Mouse (Mus musculus): ENCODE measurements around the gene Olfr171. TPM values are rescaled to one million over a fixed set of nuclear protein-coding genes. Genes with fewer than 3 reads are reported as not detected.
"Not testable (repeated sequence)": the region's sequence is repeated elsewhere in the genome, so short reads cannot be mapped to it uniquely, and the experiment has no call there.

Olfr171 gene
- not detected in 2 replicates for polyA plus RNA-seq (2016; fragmentation: Nextera tagmentation; extraction: Ambion mirVana)

DNA sequence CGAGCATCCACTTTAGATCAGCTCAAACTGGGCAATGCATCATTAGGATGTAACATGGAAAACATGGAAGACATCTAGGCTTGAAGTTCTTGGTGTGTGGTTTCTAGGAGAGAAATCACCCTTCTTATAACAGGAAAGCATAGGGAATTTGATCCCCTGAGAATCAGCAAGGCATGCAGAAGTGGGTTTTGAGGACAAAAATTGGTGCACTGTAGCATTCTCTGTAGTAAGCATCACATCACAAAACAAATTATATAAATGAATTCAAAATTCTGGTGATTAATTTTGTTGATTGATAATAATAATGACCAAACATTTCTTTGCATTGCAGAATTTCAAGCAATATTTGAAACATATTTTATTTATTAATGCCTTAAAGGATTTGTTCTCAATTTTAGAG is at the start of gene Olfr171:
Gene Olfr171, minus strand, starts transcription at position 101 of the 400 bp plus-strand sequence.
- no peak within 1 kb of the TSS for H3K4me3 ChIP-seq

DNA sequence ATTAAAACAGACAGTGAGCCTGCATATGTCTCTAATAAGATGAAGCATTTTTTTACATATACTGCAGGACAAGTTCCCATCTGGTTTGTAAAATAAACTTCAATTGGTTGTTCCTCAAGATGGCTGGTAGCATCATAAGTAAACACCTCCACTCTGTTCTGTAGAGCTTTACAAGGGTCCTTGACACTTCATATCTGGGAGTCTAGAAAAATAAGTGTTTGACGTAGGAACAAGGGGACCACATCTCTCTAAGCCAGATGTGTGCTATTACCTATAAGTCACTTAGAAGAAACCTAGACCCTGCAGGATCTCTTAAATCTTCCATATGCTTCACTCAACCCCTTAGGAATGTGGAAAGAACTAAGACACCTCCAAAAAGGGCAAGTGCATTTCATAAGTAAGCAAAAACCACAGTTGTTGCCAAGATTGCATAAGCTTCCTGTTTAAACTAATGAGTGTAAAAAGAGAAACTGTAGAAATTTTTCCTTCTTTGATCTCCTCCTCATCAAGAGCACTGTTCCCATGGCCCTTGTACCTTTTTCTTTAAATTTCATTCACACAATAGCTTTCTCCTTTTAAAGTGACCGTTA is 41.1 kb upstream of the Olfr171 start:
- 87% methylated on average over 2 of the region's 2 CpGs for WGBS
- Histone ChIP-seq H3K9ac (no peak overlapping the region), H3K4me1 (no peaks in the 10 kb centered on the region), H3K4me2 (replicated peaks) (no peak overlapping the region), H3K27me3 (no peaks in the 10 kb centered on the region), H3K27ac (no peak overlapping the region), H3K4me3 (no peak overlapping the region), H3K9me3 (replicated peaks) (no peaks in the 10 kb centered on the region), H3K36me3 (no peaks in the 10 kb centered on the region)
- no peak for ATAC-seq (ENCODE audit: low FRiP score)

More for the DNA sequence above, at the start of gene Olfr171:
- no peaks in the 10 kb centered on the region for H3K36me3 ChIP-seq
- no peaks in the 10 kb centered on the region for H3K4me1 ChIP-seq
- peaks cover 15% of the 10 kb centered on the region for H3K9me3 ChIP-seq (replicated peaks)
- H3K4me2 ChIP-seq (replicated peaks), result no peak within 1 kb of the TSS
- no peak within 1 kb of the TSS for H3K9ac ChIP-seq
- no peak within 1 kb of the TSS for H3K27ac ChIP-seq
- ATAC-seq (ENCODE audit: low FRiP score), result no peak
- no peaks in the 10 kb centered on the region for H3K27me3 ChIP-seq
- WGBS, result 80% methylated on average over 1 of the region's 1 CpGs

GRCm38 (mm10) chr16:19666312-19666711 is 36.6 kb upstream of the Olfr171 start:
- WGBS, result 62% methylated on average over 1 of the region's 1 CpGs
- Histone ChIP-seq H3K4me3 (no peak overlapping the region), H3K9me3 (replicated peaks) (no peaks in the 10 kb centered on the region), H3K27me3 (no peaks in the 10 kb centered on the region), H3K4me1 (no peaks in the 10 kb centered on the region), H3K4me2 (replicated peaks) (no peak overlapping the region), H3K36me3 (no peaks in the 10 kb centered on the region), H3K27ac (no peak overlapping the region), H3K9ac (no peak overlapping the region)
- no peak for ATAC-seq (ENCODE audit: low FRiP score)

GRCm38 (mm10) chr16:19611782-19612181 is 17.9 kb downstream of the Olfr171 start, which contains the start of gene Olfr170:
Olfr170 (minus strand) TSS chr16:19611882.
- not testable (repeated sequence) for H3K27me3 ChIP-seq; ATAC-seq (ENCODE audit: low FRiP score); H3K4me2 ChIP-seq (replicated peaks); H3K36me3 ChIP-seq; H3K4me3 ChIP-seq; H3K9ac ChIP-seq; H3K27ac ChIP-seq; H3K9me3 ChIP-seq (replicated peaks); H3K4me1 ChIP-seq
- WGBS, result 86% methylated on average over 2 of the region's 2 CpGs

DNA sequence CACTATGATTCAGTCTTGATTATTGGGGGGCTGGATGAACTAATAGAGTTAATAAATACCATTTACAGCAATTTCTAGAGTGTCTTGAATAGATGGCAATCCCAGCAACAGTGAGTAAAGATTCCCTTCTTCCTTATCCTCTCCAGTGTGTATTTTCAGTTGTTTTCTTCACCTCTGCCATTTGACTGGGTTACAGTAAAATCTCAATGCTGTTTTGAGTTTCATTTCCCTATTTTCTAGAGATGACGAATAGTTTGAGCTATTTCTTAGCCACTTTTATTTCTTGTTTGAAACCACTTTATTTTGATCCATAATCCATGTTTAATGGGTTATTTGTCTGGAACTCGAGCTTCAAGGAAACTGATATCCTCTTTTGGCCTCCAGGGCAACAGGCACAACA is 26.6 kb downstream of the Olfr171 start:
- no peak for ATAC-seq (ENCODE audit: low FRiP score)
- Histone ChIP-seq H3K9ac (no peak overlapping the region), H3K9me3 (replicated peaks) (no peaks in the 10 kb centered on the region), H3K4me2 (replicated peaks) (no peak overlapping the region), H3K36me3 (no peaks in the 10 kb centered on the region), H3K27me3 (no peaks in the 10 kb centered on the region), H3K4me3 (no peak overlapping the region), H3K4me1 (no peaks in the 10 kb centered on the region), H3K27ac (no peak overlapping the region)
- 74% methylated on average over 2 of the region's 2 CpGs for WGBS

Other genes with a start within 250 kb of the Olfr171 start
- not detected in 2 replicates for gene Olfr165, start 206.8 kb downstream of the Olfr171 start, polyA plus RNA-seq (2016; fragmentation: Nextera tagmentation; extraction: Ambion mirVana)
- gene Olfr166, start 146.2 kb downstream of the Olfr171 start, polyA plus RNA-seq (2016; fragmentation: Nextera tagmentation; extraction: Ambion mirVana), result not detected in 2 replicates
- gene Olfr167, start 107.7 kb downstream of the Olfr171 start, polyA plus RNA-seq (2016; fragmentation: Nextera tagmentation; extraction: Ambion mirVana), result not detected in 2 replicates
- gene Olfr168, start 94.4 kb downstream of the Olfr171 start, polyA plus RNA-seq (2016; fragmentation: Nextera tagmentation; extraction: Ambion mirVana), result not detected in 2 replicates
- not detected in 2 replicates for gene Olfr169, start 58.1 kb downstream of the Olfr171 start, polyA plus RNA-seq (2016; fragmentation: Nextera tagmentation; extraction: Ambion mirVana)
- gene Olfr170, start 18.0 kb downstream of the Olfr171 start, polyA plus RNA-seq (2016; fragmentation: Nextera tagmentation; extraction: Ambion mirVana), result not detected in 2 replicates
- not detected in 2 replicates for gene Lamp3, start 76.5 kb upstream of the Olfr171 start, polyA plus RNA-seq (2016; fragmentation: Nextera tagmentation; extraction: Ambion mirVana)
- gene B3gnt5, start 130.3 kb upstream of the Olfr171 start, polyA plus RNA-seq (2016; fragmentation: Nextera tagmentation; extraction: Ambion mirVana), result 48.3 and 51.1 TPM in 2 replicates

Data from hindbrain, embryonic 12.5 days (tissue).